Mouse (Mus musculus) T-cell, adult 66 days (primary cell): ENCODE data around the gene Slc4a11. TPM values are rescaled to one million over a fixed set of nuclear protein-coding genes. Genes with fewer than 3 reads are reported as not detected.

ENCODE experiments used
- total RNA-seq, 2 experiments: library from RNA; stranded (reverse); gene quantifications; 3 replicates in 1 of 2; 4 replicates in 1 of 2; pipeline ENCODE4 v1.2.4; 2023

Slc4a11 gene
- total RNA-seq: under 1 TPM; 0.33 to 0.61 TPM

DNA sequence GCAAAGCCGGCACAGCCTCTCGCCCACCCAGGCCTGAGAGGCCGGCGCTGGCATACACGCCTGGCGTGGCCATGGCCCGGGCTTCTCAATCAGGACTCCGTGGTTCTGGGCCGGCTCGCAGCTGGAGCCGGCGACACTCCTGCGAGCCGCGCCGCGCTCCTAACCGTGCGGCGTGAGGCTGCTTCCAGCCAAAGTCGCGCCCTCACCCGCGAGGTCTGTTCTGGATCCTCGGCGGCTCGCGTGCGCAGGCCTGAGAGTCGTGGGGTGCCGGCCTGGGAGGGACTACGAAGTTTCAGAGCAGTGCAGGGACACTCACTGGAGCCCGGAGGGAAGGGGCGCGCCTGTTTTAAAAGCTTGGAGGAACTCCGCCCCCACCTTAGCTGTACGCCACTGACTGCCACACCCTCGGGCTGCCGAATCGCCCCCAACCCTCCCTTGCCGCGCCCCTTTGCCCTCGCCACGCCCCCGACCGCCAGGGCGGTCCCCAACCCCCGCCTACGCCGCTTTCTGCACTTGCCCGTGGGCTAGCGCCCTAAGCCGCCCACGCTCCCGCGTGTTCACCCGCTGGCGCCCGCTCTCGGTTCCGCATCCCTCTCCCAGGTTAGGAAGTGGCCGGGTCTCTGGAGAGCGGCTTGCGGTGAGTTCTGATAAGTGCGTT lies at the start of gene Slc4a11:
Gene Slc4a11, minus strand, starts transcription at position 367 of the 658 bp plus-strand sequence.

DNA sequence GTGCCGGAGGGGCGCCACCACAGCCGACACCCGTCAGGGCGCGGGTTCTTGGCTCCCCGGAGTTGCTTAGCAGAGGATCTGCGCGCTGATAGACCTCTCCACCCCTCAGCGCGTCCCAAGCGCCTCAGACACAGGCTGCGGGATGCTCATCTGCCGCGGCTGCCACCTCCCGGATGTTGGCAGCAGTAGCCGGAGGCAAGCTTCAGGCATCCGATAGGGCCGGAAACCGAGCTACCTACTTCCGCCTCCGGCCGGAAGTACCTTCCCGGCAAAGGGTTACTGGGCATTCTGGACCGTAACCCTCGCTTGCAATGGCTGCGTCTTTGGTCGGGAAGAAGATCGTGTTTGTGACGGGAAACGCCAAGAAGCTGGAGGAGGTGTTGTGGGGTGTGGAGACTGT lies 29.8 kb downstream of the Slc4a11 start, which contains the start of gene Itpa:
Gene Itpa, plus strand, starts transcription at position 52 of the 400 bp plus-strand sequence.

DNA sequence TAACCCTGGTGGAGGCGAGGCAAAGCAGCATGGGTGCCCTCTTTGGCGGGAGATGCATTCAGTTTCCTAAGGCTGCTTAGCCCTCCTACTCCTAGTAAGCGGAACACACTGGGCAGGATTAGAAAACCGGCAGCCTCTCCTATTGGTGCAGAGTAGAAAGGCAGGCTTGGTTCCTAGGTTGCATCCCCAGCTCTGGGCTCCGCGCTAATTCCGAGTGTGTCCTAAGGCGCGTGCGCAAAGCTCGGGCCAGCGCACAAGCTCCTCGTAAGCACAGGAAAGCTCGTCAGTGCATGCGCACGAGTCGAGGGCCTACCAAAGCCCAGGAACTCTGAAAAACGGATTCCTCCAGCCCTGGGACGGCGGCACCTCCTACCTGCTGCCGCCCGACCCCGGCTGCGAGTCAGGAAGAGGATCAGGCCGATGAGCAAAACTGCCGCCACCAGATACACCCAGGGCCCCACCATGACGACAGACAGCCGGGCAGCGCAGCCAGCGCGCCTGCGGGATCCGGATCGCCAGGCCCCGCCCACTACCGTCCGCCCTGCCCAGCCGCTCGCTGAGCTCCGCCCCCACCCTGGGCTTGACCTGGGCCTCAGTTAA lies 33.1 kb downstream of the Slc4a11 start, which contains the start of gene Ddrgk1:
Gene Ddrgk1, minus strand, starts transcription at position 558 of the 600 bp plus-strand sequence.

DNA sequence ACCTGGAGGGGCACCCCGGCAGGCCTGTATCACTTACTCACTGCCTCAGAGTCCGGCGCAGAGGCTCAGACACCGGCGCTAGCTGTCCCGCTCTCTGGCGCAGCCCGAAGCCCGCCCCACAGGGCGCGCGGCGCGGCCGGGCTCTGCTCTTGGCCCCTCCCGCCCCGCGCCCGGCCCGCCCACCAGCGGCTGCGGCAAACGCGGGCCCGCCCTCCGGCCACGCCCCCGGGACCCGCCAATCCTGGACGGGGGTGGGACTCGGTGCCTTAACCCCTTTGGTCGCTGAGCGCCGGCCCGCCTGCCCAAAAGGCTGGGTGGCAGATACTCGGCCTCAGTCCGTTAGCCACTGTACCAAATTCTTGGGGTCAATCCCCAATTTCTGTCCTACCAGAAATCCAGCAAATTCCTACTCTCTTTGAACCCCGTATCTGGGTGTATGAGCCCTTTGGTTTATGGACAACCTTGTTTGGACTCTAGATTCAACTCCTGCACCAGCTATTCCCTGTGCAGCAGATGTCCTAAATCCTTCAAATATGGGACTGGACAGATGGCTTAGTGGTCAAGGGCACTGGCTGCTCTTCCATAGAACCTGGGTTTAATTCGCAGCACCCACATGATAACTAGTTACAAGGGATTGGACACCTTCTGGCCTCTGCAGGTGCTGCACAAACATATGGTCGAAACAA lies 54.5 kb downstream of the Slc4a11 start, which contains the start of gene Lzts3:
Gene Lzts3, minus strand, starts transcription at position 120 of the 686 bp plus-strand sequence.

Other genes starting within 250 kb of the Slc4a11 start
- 100 to 1,000 TPM; 110 to 115 TPM for gene Ptpra, start 247.2 kb downstream of the Slc4a11 start, total RNA-seq
- gene Mrps26, start 133.8 kb downstream of the Slc4a11 start, total RNA-seq: 10 to 100 TPM; 56.9 to 63.7 TPM
- gene Oxt, start 121.3 kb downstream of the Slc4a11 start, total RNA-seq: not detected
- gene Avp, start 115.0 kb downstream of the Slc4a11 start, total RNA-seq: not detected
- 1 to 10 TPM; 7.1 to 8.0 TPM for gene Fastkd5, start 67.5 kb downstream of the Slc4a11 start, total RNA-seq
- 1 to 10 TPM; 5.7 to 7.5 TPM for gene Ubox5, start 67.5 kb downstream of the Slc4a11 start, total RNA-seq
- gene Lzts3, start 54.7 kb downstream of the Slc4a11 start, total RNA-seq: 1 to 10 TPM; 4.0 to 5.2 TPM
- gene Ddrgk1, start 32.9 kb downstream of the Slc4a11 start, total RNA-seq: 100 to 1,000 TPM; 109 to 115 TPM
- gene Itpa, start 29.9 kb downstream of the Slc4a11 start, total RNA-seq: 10 to 100 TPM; 17.7 to 21.4 TPM
- gene 4930402H24Rik, start 208.9 kb upstream of the Slc4a11 start, total RNA-seq: 10 to 100 TPM; 20.6 to 31.5 TPM
- gene Atrn, start 209.0 kb upstream of the Slc4a11 start, total RNA-seq: 10 to 100 TPM; 25.6 to 26.5 TPM